Comparison of ENCODE assay signal across 21 mouse cellular contexts in genomic region chr17:50330245-50330644, GRCm38 (mm10). TPM values are rescaled to one million over a fixed set of nuclear protein-coding genes. Genes with fewer than 3 reads are reported as not detected.
DNase-seq lines count a peak whose midpoint lies in the region; ATAC-seq lines count a peak whose summit lies in the region.
"Had no signal": no experiment of that assay in that cellular context is flagged by ENCODE, and none has a peak within 500 bp of the region (broad histone marks: within the 10 kb centered on the region; RNA-seq: fewer than 3 reads in every experiment).

No protein-coding gene starts in this region.

- ATAC-seq in common myeloid progenitor, adult 5-6 weeks (replicated peaks; ENCODE audit: low read depth, poor library complexity, severe bottlenecking), result peak; percentile 18; the same call in 1 of the 2 replicates
- peak; percentile 43 for ATAC-seq in megakaryocyte, adult 5-6 weeks (ENCODE audit: poor library complexity, severe bottlenecking)
- ATAC-seq: forebrain, embryonic 13.5 days; forebrain, embryonic 15.5 days; forebrain, postnatal 0 days; Patski had no signal

- peak; percentile 7 for DNase-seq in adrenal gland, adult 2 months
- no peak for DNase-seq in adrenal gland, postnatal 10 days
- peak; percentile 50 for DNase-seq in 416B (ENCODE audit: low read depth)
- no peak for DNase-seq in right cerebral cortex, adult 2 months (ENCODE audit: low spot score in 2 of 2)
- no peak for DNase-seq in retina, postnatal 1 day
- DNase-seq: adrenal gland, postnatal 14 days; cerebellum, adult 11 months; cerebellum, adult 18-20 months; cerebellum, adult 8-10 months; cerebellum, adult 9-11 months; cerebellum, postnatal 14 days; cerebellum, postnatal 36 days; forebrain, postnatal 0 days had no signal

RNA-seq across cellular contexts. Expression of gene Dazl, which starts 36.8 kb away (rescaled TPM):
- total RNA-seq in adrenal gland, adult 2 months (2021), result under 1 TPM in 1 of 2 experiments, not detected in 1; 0.28 TPM
- polyA plus RNA-seq in adrenal gland, adult 2 months (2012; rRNA removed), result not detected in 2 replicates
- total RNA-seq in adrenal gland, postnatal 10 days (2021), result under 1 TPM; 0.09 to 0.39 TPM
- total RNA-seq in common myeloid progenitor, adult 5-6 weeks (2017), result not detected in 2 replicates
- total RNA-seq in megakaryocyte, adult 5-6 weeks (2015), result 0.13 TPM in 1 of 2 replicates, not detected in the other
- total RNA-seq in megakaryocyte, adult 5-6 weeks (2017), result not detected in 2 replicates
- polyA plus RNA-seq: C2C12; embryonic facial prominence, embryonic 10.5 days; forebrain, embryonic 11.5 days; Patski had no signal

Comparison
In these comparisons a context has a peak if more than half of its experiments do, and no peak if none do; other contexts are left out.
1. DNase-seq: peak in adrenal gland, adult 2 months (single experiment) and 416B (single experiment); none in adrenal gland, postnatal 10 days (single experiment), right cerebral cortex, adult 2 months (0 of 2) and retina, postnatal 1 day (single experiment).